Mouse (Mus musculus): ENCODE measurements around the gene Obscn.

GRCm38 (mm10) chr11:59002327-59003079 is 133.7 kb downstream of the Obscn start:
- TF ChIP-seq POLR2A (IDR thresholded peaks at IDR 0.05; ENCODE audit: insufficient read depth, low read depth, low read length) (peak; percentile 81), CTCF (IDR thresholded peaks at IDR 0.05) (no peak)

Measured in heart, adult 2 months (tissue).